Mouse (Mus musculus) thymus, adult 2 months (tissue): Measurements from ENCODE around the gene Csk. TPM values are rescaled to one million over a fixed set of nuclear protein-coding genes. Genes with fewer than 3 reads are reported as not detected.

Experiments used
- DNase-seq: peaks from one replicate; pipeline ENCODE4 v3.0.0; 2021
- H3K27ac ChIP-seq: fragments of 200-500 bp; 2 replicates; pipeline ENCODE4 v1.5.1; 2012; ENCODE audit warnings: low read length, control low read depth; ENCODE audit not compliant: control insufficient read depth, insufficient read depth
- H3K27me3 ChIP-seq: fragments of 200-500 bp; 2 replicates; pipeline ENCODE4 v1.6.1; 2012; ENCODE audit warnings: mild to moderate bottlenecking, low read length, moderate library complexity, mixed read lengths; ENCODE audit not compliant: control insufficient read depth, insufficient read depth
- H3K36me3 ChIP-seq: fragments of 200-500 bp; 2 replicates; pipeline ENCODE4 v1.6.1; 2012; ENCODE audit warnings: mild to moderate bottlenecking, low read length, moderate library complexity; ENCODE audit not compliant: control insufficient read depth, insufficient read depth
- H3K4me1 ChIP-seq: fragments of 200-500 bp; replicated peaks from 2 replicates; pipeline ENCODE4 v1.6.1; 2012; ENCODE audit warnings: low read length; ENCODE audit not compliant: control insufficient read depth, insufficient read depth
- H3K4me3 ChIP-seq: fragments of 200-500 bp; 2 replicates; pipeline ENCODE4 v1.5.1; 2012; ENCODE audit warnings: mild to moderate bottlenecking, low read length, control low read depth, moderate library complexity; ENCODE audit not compliant: control insufficient read depth, insufficient read depth
- CTCF ChIP-seq: fragments of 200-500 bp; IDR thresholded peaks from 2 replicates; pipeline ENCODE4 v1.5.1; 2012; ENCODE audit warnings: mild to moderate bottlenecking, control low read depth, low read length, moderate library complexity, borderline replicate concordance; ENCODE audit not compliant: control insufficient read depth, poor library complexity, insufficient read depth; ENCODE audit errors: extremely low read depth
- POLR2A ChIP-seq: fragments of 200-500 bp; IDR thresholded peaks from 2 replicates; pipeline ENCODE4 v1.6.1; 2012; ENCODE audit warnings: mild to moderate bottlenecking, low read length, control low read depth, moderate library complexity; ENCODE audit not compliant: control insufficient read depth, poor library complexity, insufficient read depth; ENCODE audit errors: extremely low read depth
- WGBS: fragments of 180-500 bp; shearing (Covaris S2); methylation state at CpG from one replicate; pipeline ENCODE4 v1.1.7; 2018; 5-methylcytosine and 5-hydroxymethylcytosine counted together
- polyA plus RNA-seq: library from polyadenylated mRNA; depleted of rRNA; stranded (reverse); fragments of >200 nt; gene quantifications from 2 replicates; pipeline ENCODE4 v1.2.3, GENCODE M21; 2012

Csk gene
- polyA plus RNA-seq, 1 experiment = 245 TPM

GRCm38 (mm10) chr9:57641775-57642550 lies 11.5 kb downstream of the Csk start:
- TF ChIP-seq POLR2A (no peak), CTCF (no peak)
- Histone ChIP-seq H3K36me3 (no peaks in the 10 kb centered on the region; the same call in 1 of the 2 replicates), H3K4me1 (peaks cover 76% of the 10 kb centered on the region), H3K27ac (peak overlapping the region; percentile 85), H3K4me3 (peak overlapping the region; percentile 16), H3K27me3 (no peaks in the 10 kb centered on the region)
- 35% methylated on average over 13 of the region's 13 CpGs for WGBS
- DNase-seq = no peak

GRCm38 (mm10) chr9:57641022-57641421 lies 12.4 kb downstream of the Csk start:
- Histone ChIP-seq H3K36me3 (no peaks in the 10 kb centered on the region; the same call in 1 of the 2 replicates), H3K4me3 (no peak overlapping the region), H3K4me1 (peaks cover 68% of the 10 kb centered on the region), H3K27me3 (no peaks in the 10 kb centered on the region), H3K27ac (peak overlapping the region; percentile 85)
- DNase-seq = no peak
- TF ChIP-seq CTCF = no peak
- no peak for TF ChIP-seq POLR2A
- 84% methylated on average over 1 of the region's 1 CpGs for WGBS

GRCm38 (mm10) chr9:57640384-57640783 lies 13.0 kb downstream of the Csk start:
- Histone ChIP-seq H3K4me3 (peak overlapping the region; percentile 39), H3K27me3 (no peaks in the 10 kb centered on the region), H3K36me3 (no peaks in the 10 kb centered on the region; the same call in 1 of the 2 replicates), H3K27ac (peak overlapping the region; percentile 90), H3K4me1 (peaks cover 68% of the 10 kb centered on the region)
- WGBS = under 1% methylated on average over 15 of the region's 15 CpGs
- TF ChIP-seq POLR2A (peak; percentile 69), CTCF (peak; percentile 47; the same call in 1 of the 2 replicates)
- peak; percentile 94 for DNase-seq

- DNase-seq = no peak
- Histone ChIP-seq H3K27ac (peak overlapping the region; percentile 90), H3K4me1 (peaks cover 71% of the 10 kb centered on the region), H3K36me3 (no peaks in the 10 kb centered on the region; the same call in 1 of the 2 replicates), H3K4me3 (peak overlapping the region; percentile 39), H3K27me3 (no peaks in the 10 kb centered on the region)
- WGBS = 37% methylated on average over 5 of the region's 5 CpGs
- TF ChIP-seq CTCF = no peak
Measured at GRCm38 (mm10) chr9:57639661-57640328, 13.6 kb downstream of the Csk start.

GRCm38 (mm10) chr9:57638651-57639459 lies 14.6 kb downstream of the Csk start:
- Histone ChIP-seq H3K27me3 (no peaks in the 10 kb centered on the region), H3K36me3 (no peaks in the 10 kb centered on the region; the same call in 1 of the 2 replicates), H3K4me1 (peaks cover 80% of the 10 kb centered on the region), H3K4me3 (no peak overlapping the region), H3K27ac (peak overlapping the region; percentile 90)
- no peak for TF ChIP-seq CTCF
- TF ChIP-seq POLR2A = no peak
- 2% methylated on average over 8 of the region's 8 CpGs for WGBS
- DNase-seq = peak; percentile 46

GRCm38 (mm10) chr9:57637741-57638322 lies 15.6 kb downstream of the Csk start:
- no peaks in the 10 kb centered on the region for H3K27me3 ChIP-seq
- TF ChIP-seq CTCF (no peak), POLR2A (no peak)
- WGBS = 3% methylated on average over 6 of the region's 6 CpGs
- DNase-seq = peak; percentile 47
- H3K36me3 ChIP-seq = no peaks in the 10 kb centered on the region; the same call in 1 of the 2 replicates
- peak overlapping the region; percentile 90 for H3K27ac ChIP-seq
- peaks cover 81% of the 10 kb centered on the region for H3K4me1 ChIP-seq
- H3K4me3 ChIP-seq = 0 out of 2 replicates have a peak overlapping the region, but pooled peaks have one; percentile 6
